Mouse (Mus musculus) small intestine, adult 2 months (tissue): ENCODE data around the gene Fam78b. TPM values are rescaled to one million over a fixed set of nuclear protein-coding genes. Genes with fewer than 3 reads are reported as not detected.

Experiments used
- H3K27ac ChIP-seq: fragments of 200-500 bp; 2 replicates; pipeline ENCODE4 v1.5.1; 2012; ENCODE audit warnings: low read depth, low read length, control low read depth, inconsistent platforms; ENCODE audit not compliant: insufficient read depth
- H3K27me3 ChIP-seq: fragments of 200-500 bp; 2 replicates; pipeline ENCODE4 v1.6.1; 2012; ENCODE audit warnings: mild to moderate bottlenecking, moderate library complexity, low read length, inconsistent platforms; ENCODE audit not compliant: control insufficient read depth, insufficient read depth
- H3K36me3 ChIP-seq: fragments of 200-500 bp; 2 replicates; pipeline ENCODE4 v1.6.1; 2012; ENCODE audit warnings: mild to moderate bottlenecking, low read length, control low read depth, inconsistent platforms; ENCODE audit not compliant: control insufficient read depth, insufficient read depth
- H3K4me1 ChIP-seq: fragments of 200-500 bp; 2 replicates; pipeline ENCODE4 v1.6.1; 2012; ENCODE audit warnings: low read length, inconsistent platforms, mixed read lengths; ENCODE audit not compliant: control insufficient read depth, insufficient read depth, insufficient read length
- H3K4me3 ChIP-seq: fragments of 200-500 bp; 2 replicates; pipeline ENCODE4 v1.5.1; 2012; ENCODE audit warnings: low read depth, mild to moderate bottlenecking, control low read depth, inconsistent platforms, low read length, moderate library complexity
- CTCF ChIP-seq: fragments of 200-500 bp; IDR thresholded peaks from 2 replicates; pipeline ENCODE4 v1.5.1; 2012; ENCODE audit warnings: low read depth, mild to moderate bottlenecking, control low read depth, inconsistent platforms, low read length, moderate library complexity, mixed read lengths; ENCODE audit not compliant: insufficient replicate concordance, insufficient read length; ENCODE audit errors: extremely low read depth
- POLR2A ChIP-seq: fragments of 200-500 bp; IDR thresholded peaks from 2 replicates; pipeline ENCODE4 v1.6.1; 2012; ENCODE audit warnings: low read depth, mild to moderate bottlenecking, control low read depth, inconsistent platforms, low read length, moderate library complexity
- WGBS: fragments of 180-500 bp; shearing (Covaris S2); methylation state at CpG from one replicate; pipeline ENCODE4 v1.1.7; 2018; 5-methylcytosine and 5-hydroxymethylcytosine counted together
- polyA plus RNA-seq: library from polyadenylated mRNA; depleted of rRNA; stranded (reverse); fragments of >200 nt; gene quantifications from 2 replicates; pipeline ENCODE4 v1.2.3, GENCODE M21; 2012

The Fam78b gene
- polyA plus RNA-seq, 1 experiment: 0.55 TPM

GRCm38 (mm10) chr1:167024961-167025360, 23.7 kb downstream of the Fam78b start:
- no peaks in the 10 kb centered on the region for H3K4me1 ChIP-seq
- no peaks in the 10 kb centered on the region for H3K27me3 ChIP-seq
- H3K36me3 ChIP-seq: no peaks in the 10 kb centered on the region
- no peak overlapping the region for H3K27ac ChIP-seq
- no peak overlapping the region for H3K4me3 ChIP-seq
- WGBS: 55% methylated on average over 4 of the region's 4 CpGs
- no peak for TF ChIP-seq POLR2A
- no peak for TF ChIP-seq CTCF

DNA sequence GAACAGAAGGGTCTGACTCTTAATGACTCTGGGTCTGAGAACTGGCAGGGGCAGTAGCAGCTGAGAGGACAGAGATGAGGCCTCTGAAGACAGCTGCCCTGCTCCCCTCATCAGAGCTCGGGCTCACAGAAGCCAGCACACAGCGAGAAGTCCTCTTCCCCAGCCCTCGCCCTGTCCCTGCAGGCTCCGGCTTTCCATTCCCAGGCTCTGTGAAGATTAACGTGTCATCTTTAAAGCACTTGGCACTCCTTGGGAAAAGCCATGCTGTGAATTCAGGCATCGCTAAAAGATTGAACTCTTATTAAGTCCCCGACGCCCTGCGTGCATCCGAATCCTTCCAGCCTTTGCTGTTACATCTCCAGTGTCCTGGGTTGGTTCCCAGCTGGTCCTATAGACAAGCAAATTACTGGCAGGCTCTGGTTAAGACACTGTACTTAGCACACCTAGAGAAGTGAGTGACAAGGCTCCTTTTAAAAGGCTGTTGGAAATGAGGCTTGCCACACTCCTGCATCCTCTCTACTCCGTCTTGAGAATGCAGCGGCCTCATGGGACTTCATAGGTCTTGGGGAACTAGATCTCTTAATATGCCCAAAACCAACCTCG, 30.9 kb downstream of the Fam78b start:
- WGBS: 76% methylated on average over 13 of the region's 13 CpGs
- Histone ChIP-seq H3K27me3 (no peaks in the 10 kb centered on the region), H3K4me1 (no peaks in the 10 kb centered on the region), H3K36me3 (no peaks in the 10 kb centered on the region), H3K27ac (no peak overlapping the region), H3K4me3 (no peak overlapping the region)
- TF ChIP-seq POLR2A (no peak), CTCF (no peak)

DNA sequence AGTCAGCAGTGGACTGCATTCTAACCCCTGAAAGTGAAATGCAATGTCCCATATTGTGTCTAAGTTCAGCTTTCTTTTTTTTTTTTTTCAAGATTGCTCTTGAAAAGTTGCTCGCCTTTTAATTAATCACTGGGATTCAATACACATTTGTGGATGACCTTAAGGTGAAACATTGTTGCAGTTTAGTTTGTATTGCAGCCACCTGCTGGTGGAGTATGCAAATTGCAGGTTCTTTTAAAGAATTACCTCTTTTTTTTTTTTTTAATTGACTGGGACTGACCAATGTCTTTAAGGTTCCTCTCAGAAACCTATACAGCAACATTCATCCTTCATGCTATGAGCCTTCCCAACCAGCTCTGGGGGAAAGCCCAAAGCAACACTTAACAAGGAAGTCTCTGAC, 33.2 kb downstream of the Fam78b start:
- no peaks in the 10 kb centered on the region for H3K4me1 ChIP-seq
- no peaks in the 10 kb centered on the region for H3K36me3 ChIP-seq
- 78% methylated on average over 1 of the region's 1 CpGs for WGBS
- H3K4me3 ChIP-seq: no peak overlapping the region
- TF ChIP-seq CTCF (no peak), POLR2A (no peak)
- no peak overlapping the region for H3K27ac ChIP-seq
- H3K27me3 ChIP-seq: no peaks in the 10 kb centered on the region

DNA sequence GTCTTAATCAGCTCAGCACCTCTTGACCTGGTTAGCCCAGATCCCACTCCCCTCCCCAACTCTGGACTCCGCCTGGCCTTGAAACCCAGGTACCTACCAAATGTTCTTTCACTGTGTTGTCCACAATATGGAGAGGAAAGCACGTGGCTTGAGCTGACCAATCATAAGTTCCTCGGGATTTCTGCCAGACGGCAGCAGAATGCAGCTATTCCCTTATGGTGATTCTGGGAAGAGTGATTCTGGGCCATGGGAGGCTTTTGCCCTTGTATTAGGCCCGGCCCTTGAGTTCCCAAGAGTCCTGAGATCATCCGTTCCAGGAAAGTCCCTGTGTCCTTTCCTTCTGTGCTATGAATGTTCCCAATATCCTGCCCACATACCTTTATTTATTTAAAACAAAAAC, 41.3 kb downstream of the Fam78b start:
- 76% methylated on average over 6 of the region's 6 CpGs for WGBS
- Histone ChIP-seq H3K4me3 (no peak overlapping the region), H3K27me3 (no peaks in the 10 kb centered on the region), H3K27ac (no peak overlapping the region), H3K36me3 (no peaks in the 10 kb centered on the region), H3K4me1 (no peaks in the 10 kb centered on the region)
- no peak for TF ChIP-seq CTCF
- TF ChIP-seq POLR2A: no peak

DNA sequence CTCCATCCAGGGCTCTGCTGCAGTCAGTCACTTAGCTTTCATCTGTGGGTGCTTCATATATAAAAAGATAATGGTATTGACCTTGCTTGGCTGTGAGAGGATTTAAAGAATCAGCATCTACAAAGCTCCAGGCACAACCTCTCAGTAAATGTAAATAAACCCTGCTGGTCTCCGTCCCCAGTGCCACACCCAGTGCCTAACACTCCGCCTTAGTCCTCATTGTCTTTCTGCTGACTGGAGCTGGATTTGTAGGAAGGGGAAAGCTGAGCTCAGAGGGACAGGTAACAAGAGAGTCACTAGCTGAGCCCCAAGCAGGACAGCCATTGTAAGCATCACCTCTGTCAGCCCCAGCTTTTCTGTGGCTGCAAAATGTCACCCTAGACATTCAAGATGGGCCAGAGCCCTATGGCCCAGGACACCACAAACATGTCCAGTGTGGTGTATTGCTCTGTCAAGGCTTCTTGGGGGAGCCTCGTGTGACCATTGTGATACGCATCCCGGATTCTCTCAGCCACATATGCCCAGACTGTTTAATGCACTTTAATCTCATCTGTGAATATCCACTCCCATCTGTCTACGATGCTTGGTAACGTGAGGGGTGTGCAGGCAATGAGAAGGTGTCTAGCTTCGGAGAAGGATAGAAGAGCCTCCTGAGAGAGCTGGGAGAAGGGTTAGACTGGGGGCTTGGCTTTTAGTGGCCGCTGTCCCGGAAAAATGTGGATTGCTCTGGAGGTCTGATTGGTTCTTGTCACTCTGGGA, 45.1 kb downstream of the Fam78b start:
- WGBS: 52% methylated on average over 10 of the region's 10 CpGs
- H3K36me3 ChIP-seq: no peaks in the 10 kb centered on the region
- no peak overlapping the region for H3K4me3 ChIP-seq
- no peaks in the 10 kb centered on the region for H3K4me1 ChIP-seq
- no peaks in the 10 kb centered on the region for H3K27me3 ChIP-seq
- no peak overlapping the region for H3K27ac ChIP-seq
- TF ChIP-seq POLR2A: no peak
- TF ChIP-seq CTCF: no peak

- Histone ChIP-seq H3K27me3 (no peaks in the 10 kb centered on the region), H3K4me3 (no peak overlapping the region), H3K27ac (no peak overlapping the region), H3K36me3 (no peaks in the 10 kb centered on the region), H3K4me1 (no peaks in the 10 kb centered on the region)
- TF ChIP-seq POLR2A (no peak), CTCF (no peak)
- 80% methylated on average over 3 of the region's 3 CpGs for WGBS
These were observed 49.6 kb downstream of the Fam78b start for GRCm38 (mm10) chr1:167050859-167051258.

DNA sequence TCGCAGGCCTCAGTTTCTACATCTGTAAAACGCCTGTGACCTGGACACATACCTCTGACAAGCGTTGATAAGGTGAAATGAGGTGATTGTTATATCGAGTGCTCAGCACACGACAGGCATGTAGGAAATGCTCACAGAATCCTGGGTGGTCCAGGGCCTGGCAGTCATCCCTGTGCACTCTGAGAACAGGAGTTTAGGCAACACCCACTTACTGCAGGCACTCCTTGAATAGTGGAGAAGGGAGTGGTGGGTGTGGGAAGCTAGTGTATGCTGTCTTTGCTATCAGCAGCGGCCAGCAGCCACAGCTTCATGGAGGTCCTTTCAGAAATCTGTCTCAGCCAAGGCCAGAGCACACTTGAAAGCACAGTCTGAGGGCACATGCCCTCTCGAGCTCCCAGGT, 52.8 kb downstream of the Fam78b start:
- 62% methylated on average over 7 of the region's 7 CpGs for WGBS
- Histone ChIP-seq H3K27ac (no peak overlapping the region), H3K27me3 (no peaks in the 10 kb centered on the region), H3K36me3 (no peaks in the 10 kb centered on the region), H3K4me1 (no peaks in the 10 kb centered on the region), H3K4me3 (no peak overlapping the region)
- TF ChIP-seq POLR2A (no peak), CTCF (no peak)

DNA sequence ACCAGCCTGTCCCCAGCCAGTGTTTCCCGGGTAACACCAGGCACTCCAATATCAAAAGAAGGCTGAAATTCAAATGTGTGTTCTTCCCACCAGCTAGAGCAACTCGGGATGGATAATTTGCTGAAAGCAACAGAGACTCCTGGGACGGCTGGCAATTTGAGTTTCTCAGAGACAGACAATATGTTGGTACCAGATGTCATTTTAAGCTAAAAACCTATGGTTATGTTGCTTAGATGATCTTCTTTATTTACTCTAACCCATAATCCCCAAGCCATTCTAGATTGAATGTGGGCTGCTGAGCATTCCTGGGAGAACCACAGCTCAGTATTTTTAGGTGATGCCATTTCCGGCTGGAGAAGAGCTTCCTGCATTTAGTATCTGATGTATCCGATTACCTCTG, 56.3 kb downstream of the Fam78b start:
- TF ChIP-seq CTCF (no peak), POLR2A (no peak)
- H3K27me3 ChIP-seq: no peaks in the 10 kb centered on the region
- no peak overlapping the region for H3K4me3 ChIP-seq
- WGBS: 66% methylated on average over 5 of the region's 5 CpGs
- H3K36me3 ChIP-seq: no peaks in the 10 kb centered on the region
- H3K4me1 ChIP-seq: no peaks in the 10 kb centered on the region
- H3K27ac ChIP-seq: no peak overlapping the region
